Mouse (Mus musculus): ENCODE measurements at regions not wholly inside any gene's neighbourhood (a gene's known extent, or its start where the extent isn't known, plus 50 kb on each side); places are given as distances from the start of the nearest gene placed in this dataset.

GRCm38 (mm10) chr16:95873297-95873696 is 117.5 kb downstream of the Psmg1 start:
- no peak for DNase-seq

- no peak for DNase-seq
Measured at GRCm38 (mm10) chr16:95872436-95872835, 118.3 kb downstream of the Psmg1 start.

- DNase-seq, result no peak
Measured at GRCm38 (mm10) chr16:95870291-95870690, 120.5 kb downstream of the Psmg1 start.

DNA sequence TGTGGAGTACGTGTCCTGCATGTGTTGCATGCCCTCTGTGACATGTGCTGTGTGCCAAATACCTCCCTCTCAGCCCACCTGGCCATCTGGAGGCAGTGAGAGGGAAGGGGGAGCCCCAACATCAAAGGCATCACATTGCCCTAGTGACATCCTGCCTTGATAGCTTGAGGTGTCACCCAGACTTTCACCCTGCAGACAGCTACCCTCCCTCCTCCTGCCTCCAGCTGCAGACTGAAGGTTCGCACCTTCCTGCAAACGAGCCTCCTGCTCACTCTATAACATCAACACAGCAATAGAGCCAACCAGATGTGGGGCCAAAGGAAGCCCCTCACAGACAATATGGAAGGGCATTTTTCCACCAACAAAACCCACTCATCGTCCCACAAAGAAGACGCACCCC is 121.3 kb downstream of the Psmg1 start:
- no peak for DNase-seq

GRCm38 (mm10) chr16:95868896-95869295 is 121.9 kb downstream of the Psmg1 start:
- DNase-seq, result no peak

DNA sequence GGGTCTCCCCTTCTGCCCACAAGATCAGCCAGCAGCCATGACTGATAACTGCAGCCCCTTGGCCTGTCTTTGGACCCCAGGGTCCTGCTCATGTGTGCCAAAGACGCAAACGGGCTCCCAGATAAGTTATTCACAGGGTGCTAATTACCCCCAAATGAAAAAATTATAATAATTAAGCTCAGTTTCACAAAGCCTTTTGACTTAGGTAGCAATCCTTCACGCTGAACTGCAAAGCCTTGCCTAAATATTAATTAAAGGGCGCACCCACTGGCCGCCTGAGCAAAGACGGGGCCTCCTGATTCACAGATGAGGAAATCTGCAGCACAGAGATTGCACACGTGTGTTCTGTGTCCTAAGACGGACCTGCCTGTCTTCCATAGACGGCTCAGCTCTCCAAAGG is 123.2 kb downstream of the Psmg1 start:
- DNase-seq, result no peak

GRCm38 (mm10) chr16:95866866-95867420 is 123.8 kb downstream of the Psmg1 start:
- DNase-seq, result no peak

GRCm38 (mm10) chr16:95865603-95866002 is 125.2 kb downstream of the Psmg1 start:
- DNase-seq, result no peak

DNA sequence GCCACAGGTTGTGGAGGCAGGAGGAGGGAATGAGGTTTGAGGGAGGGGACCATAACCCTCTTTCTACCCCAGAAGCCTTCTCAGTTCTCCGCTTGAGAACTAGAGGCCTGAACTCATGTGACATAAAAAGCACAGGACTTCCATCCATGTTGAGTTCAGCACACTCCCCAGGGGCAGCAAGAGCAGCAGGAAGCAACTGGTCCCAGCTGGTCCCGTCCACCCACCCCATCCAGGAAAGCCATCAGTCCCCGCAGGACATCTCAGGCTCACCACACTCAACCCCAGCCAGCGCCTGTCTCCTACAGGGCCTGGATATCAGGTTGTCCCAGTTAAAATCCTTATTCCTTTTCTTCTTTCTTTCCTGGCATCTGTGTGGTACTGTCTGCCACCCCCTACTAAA is 126.1 kb downstream of the Psmg1 start:
- no peak for DNase-seq

DNA sequence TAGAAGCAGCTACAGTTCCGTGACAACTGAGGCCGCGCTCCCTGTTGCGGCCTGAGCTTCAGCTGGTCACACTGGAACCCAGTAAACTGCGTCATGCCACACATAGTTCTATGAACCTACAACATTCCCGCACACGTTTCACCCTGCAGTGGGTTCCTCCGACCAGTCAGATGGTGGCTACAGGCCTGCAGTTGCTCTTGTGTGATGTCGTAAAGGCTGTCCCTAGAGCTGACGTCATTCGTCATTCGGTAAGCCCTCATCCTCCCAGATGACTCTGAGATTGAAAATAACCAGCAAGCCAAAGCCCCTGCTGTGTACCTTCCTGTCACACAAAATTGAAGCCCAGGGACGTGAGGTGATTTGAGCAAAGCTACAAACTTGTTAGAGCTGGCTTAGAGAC is 126.7 kb downstream of the Psmg1 start:
- no peak for DNase-seq

- DNase-seq, result no peak
Measured at GRCm38 (mm10) chr16:95863565-95863964, 127.2 kb downstream of the Psmg1 start.

- no peak for DNase-seq
Measured at GRCm38 (mm10) chr16:95862621-95863020, 128.1 kb downstream of the Psmg1 start.

DNA sequence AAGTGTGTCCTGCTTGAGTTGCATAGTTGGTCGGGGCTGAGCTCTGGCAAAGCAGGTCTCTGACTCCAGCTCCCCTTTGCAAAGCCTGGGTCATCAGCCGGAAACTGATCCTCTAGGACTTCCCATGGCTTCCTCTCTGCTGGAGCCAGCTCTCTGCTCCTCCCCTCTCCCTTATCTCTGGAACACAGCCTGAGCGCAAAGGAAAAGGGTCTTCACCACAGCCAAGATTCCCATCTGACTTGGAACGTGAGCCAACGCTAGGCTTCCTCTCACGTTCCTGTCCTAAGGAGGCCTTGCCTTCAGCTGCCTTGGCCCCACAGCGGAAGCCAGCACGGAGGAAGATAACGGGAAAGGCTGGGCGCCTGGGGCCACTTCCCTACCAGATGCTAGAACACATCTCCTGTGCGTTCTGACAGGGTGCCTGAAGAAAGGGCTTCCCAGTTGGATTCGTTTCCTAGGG is 129.5 kb downstream of the Psmg1 start:
- DNase-seq, result no peak

GRCm38 (mm10) chr16:95860810-95861209 is 129.9 kb downstream of the Psmg1 start:
- DNase-seq, result no peak

- no peak for DNase-seq
Measured at GRCm38 (mm10) chr16:95860111-95860510, 130.6 kb downstream of the Psmg1 start.

DNA sequence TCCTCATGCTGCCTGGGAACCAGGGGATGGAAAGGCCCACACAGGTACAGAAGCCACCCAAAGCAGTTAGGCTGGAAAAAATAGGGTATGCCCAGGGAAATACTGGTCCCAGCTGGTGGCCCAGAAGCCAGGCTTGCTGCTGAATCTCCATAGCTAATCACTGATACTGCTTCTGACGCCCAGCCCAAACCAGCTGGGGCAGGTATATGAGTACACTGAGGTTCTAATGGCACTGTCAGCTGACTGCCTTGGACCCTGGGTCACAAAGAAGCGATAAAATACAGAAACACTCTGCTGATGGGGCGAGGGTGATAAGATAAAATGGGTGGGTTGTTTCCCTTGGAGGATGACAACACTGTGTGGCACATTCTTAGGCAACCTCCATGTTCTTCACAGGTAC is 133.4 kb downstream of the Psmg1 start:
- no peak for DNase-seq

DNA sequence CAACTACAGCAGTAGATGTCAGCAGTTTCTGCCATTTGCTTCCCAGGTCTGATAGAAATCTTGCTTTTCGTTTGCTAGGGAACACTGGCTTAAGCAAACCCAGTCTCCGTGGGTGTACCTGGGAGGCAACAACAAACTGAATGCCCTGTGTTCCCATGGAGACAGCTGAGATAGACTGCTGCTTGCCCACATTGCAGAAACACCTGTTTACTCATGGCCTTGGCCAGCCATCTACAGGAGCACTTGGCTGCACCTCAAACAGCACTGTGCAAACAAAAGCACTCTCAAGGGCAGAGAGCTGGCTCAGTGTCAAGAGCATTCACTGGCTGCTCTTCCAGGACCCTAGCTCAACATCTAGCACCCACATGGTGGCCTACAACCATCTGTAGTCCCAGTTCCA is 135.5 kb downstream of the Psmg1 start:
- DNase-seq, result no peak

GRCm38 (mm10) chr16:95851907-95852306 is 138.9 kb downstream of the Psmg1 start:
- DNase-seq, result no peak

GRCm38 (mm10) chr16:95848555-95849082 is 142.1 kb downstream of the Psmg1 start:
- DNase-seq, result no peak

GRCm38 (mm10) chr16:95847765-95848483 is 142.8 kb downstream of the Psmg1 start:
- no peak for DNase-seq

DNA sequence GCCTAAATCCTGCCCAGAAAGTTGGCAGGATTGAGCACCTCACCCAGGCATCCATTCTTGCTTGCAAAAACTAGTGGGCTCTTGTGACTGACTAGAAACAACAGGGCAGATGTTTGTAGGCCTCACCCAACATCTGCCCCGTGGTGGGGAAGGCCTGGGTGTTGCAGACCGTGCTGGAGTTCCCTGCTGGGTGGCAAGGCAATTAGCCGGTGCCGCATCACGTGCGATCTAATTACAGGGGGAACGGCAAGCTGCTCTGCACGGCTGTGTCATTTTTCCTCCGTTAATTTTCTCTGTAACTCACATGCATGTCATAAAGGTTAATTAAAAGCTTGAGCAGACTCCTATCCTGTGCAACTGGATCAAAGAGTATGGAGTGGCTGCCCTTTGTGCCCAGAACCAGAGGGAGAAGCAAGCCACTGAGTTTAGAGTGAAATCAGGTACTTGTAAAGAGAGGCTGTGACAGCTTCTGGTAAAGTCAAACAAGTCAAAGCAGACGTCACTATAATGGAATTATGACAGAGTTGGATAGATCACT is 143.5 kb downstream of the Ets2 start:
- DNase-seq, result no peak

DNA sequence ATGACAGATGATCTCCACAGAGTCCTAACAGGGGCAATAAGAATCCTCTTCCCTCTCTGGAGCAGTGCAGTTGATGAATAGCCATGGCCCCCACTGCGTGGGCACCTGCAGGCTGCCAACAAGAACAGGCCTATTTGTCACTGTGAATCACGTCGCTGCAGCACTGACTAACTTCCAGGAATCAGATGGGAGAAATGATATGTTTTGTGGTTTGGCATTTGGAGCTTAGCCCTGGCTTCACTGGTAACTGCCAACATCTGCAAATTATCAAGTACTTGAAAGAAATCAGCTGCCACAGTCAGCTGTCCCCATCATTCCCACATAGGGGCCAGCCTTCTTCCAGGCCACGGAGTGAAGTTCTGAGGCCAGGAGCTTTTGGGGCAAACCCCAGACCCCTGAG is 142.8 kb downstream of the Ets2 start:
- no peak for DNase-seq

DNA sequence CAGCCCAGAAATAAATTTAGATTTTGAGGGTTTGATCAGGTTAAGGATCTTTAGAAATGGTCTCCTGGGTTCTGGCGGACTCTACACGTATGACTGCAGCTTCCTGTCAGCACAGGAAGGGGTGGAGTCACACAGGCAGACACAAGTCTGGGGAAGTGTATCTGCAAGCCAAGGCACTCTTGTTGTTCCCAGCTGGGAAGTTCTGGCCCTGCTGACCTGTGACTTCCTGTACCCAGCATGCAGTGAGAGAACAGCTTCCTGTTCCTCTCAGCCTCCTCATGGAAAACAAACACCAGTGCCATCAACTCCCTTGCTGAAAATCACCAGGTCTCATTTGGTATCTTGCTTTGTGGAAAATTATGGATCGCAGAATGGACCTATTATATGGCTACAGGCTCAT is 140.9 kb downstream of the Ets2 start:
- DNase-seq, result no peak

DNA sequence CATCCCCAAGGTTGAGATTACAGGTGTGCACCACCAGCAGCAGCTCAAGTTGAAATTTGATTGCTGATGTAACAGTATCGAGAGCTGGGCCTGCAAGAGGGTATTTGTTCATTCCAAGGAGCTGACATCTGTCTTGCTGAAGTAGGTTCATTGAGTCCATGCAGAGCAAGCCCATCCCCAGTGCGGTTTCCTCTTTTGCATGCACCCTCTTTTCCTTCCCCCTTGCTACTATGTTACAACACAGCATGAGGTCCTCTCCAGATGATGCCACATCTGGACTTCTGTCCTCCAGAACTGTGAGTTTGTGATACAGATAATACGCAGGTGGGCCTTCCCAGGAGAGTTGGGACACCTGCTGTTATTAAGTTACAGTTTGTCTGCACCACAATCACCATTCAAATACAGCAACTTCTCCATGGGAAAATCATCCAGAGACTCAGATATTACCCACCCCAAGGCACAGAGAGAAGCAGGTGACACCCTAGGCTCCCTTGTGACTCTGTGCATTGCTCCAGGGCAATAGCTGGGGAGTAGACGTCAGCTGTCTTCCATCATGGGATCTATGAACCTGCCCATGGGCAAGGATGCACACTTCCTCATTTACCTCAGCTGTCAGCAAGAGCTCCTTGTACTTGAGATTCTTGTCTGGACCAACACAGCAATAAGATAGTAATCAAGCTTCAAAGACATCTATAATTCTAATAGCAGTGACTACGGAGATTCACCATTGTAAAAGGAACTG is 137.8 kb downstream of the Ets2 start:
- DNase-seq, result no peak
